Mouse (Mus musculus) hindbrain, embryonic 14.5 days (tissue): Measurements from ENCODE around the gene Tec. TPM values are rescaled to one million over a fixed set of nuclear protein-coding genes. Genes with fewer than 3 reads are reported as not detected.
A peak's percentile ranks its signal among the peaks of the same experiment; 100 is the strongest.
"Not testable (repeated sequence)": the region's sequence is repeated elsewhere in the genome, so short reads cannot be mapped to it uniquely, and the experiment has no call there.

Experiments used
- ATAC-seq: fragments of 200-750 bp; cut with Nextera tagmentation; 2 replicates; pipeline ENCODE4 v1.8.0; 2017; ENCODE audit warnings: moderate number of reproducible peaks, mild to moderate bottlenecking, moderate TSS enrichment, moderate library complexity; ENCODE audit not compliant: low FRiP score
- DNase-seq: peaks from one replicate; pipeline ENCODE4 v3.0.0-alpha.2; 2015; ENCODE audit warnings: low spot score
- H3K27ac ChIP-seq: fragments of 300-500 bp; sonication (generic); 2 replicates; pipeline ENCODE4 v1.5.1; 2014; ENCODE audit warnings: mild to moderate bottlenecking, moderate library complexity
- H3K27me3 ChIP-seq: fragments of 300-500 bp; sonication (generic); 2 replicates; pipeline ENCODE4 v1.6.1; 2014; ENCODE audit warnings: mild to moderate bottlenecking, low read length, mixed read lengths; ENCODE audit not compliant: control insufficient read depth, insufficient read depth
- H3K36me3 ChIP-seq: fragments of 300-500 bp; sonication (generic); replicated peaks from 2 replicates; pipeline ENCODE4 v1.6.1; 2014; ENCODE audit not compliant: control insufficient read depth, insufficient read depth
- H3K4me1 ChIP-seq: fragments of 300-500 bp; sonication (generic); replicated peaks from 2 replicates; pipeline ENCODE4 v1.6.1; 2014; ENCODE audit warnings: antibody characterized with exemption, low read length, mixed read lengths; ENCODE audit not compliant: control insufficient read depth, insufficient read depth
- H3K4me2 ChIP-seq: fragments of 300-500 bp; sonication (generic); replicated peaks from 2 replicates; pipeline ENCODE4 v1.6.1; 2014; ENCODE audit warnings: mild to moderate bottlenecking, moderate library complexity
- H3K4me3 ChIP-seq: fragments of 300-500 bp; sonication (generic); replicated peaks from 2 replicates; pipeline ENCODE4 v1.5.1; 2014; ENCODE audit warnings: mild to moderate bottlenecking, low read length
- H3K9ac ChIP-seq: fragments of 300-500 bp; sonication (generic); 2 replicates; pipeline ENCODE4 v1.6.1; 2014
- H3K9me3 ChIP-seq: fragments of 300-500 bp; sonication (generic); 2 replicates; pipeline ENCODE4 v1.6.1; 2016; ENCODE audit warnings: low read length; ENCODE audit not compliant: control insufficient read depth
- WGBS: fragments of 180-500 bp; shearing (Covaris S2); extraction: QIAGEN DNeasy Blood & Tissue Kit; methylation state at CpG from one replicate; pipeline ENCODE4 v1.1.7; 2014; 5-methylcytosine and 5-hydroxymethylcytosine counted together
- polyA plus RNA-seq: library from polyadenylated mRNA; unstranded; fragments of >200 nt; fragmentation: Nextera tagmentation; extraction: Ambion mirVana; gene quantifications from 2 replicates; pipeline ENCODE4 v1.2.1, GENCODE M21; 2014

The Tec gene
- polyA plus RNA-seq, 1 experiment from 2014 or later, result 7.6 TPM

GRCm38 (mm10) chr5:72818513-72819180 is 49.6 kb downstream of the Tec start:
- H3K27ac ChIP-seq, result no peak overlapping the region
- 89% methylated on average over 5 of the region's 5 CpGs for WGBS

GRCm38 (mm10) chr5:72817523-72818091 is 50.7 kb downstream of the Tec start:
- 25% methylated on average over 10 of the region's 10 CpGs for WGBS
- ATAC-seq, result peak; percentile 64
- Histone ChIP-seq H3K36me3 (no peaks in the 10 kb centered on the region), H3K4me1 (0 out of 2 replicates have a peak, but pooled peaks cover 4% of the 10 kb centered on the region), H3K4me3 (no peak overlapping the region), H3K9me3 (no peaks in the 10 kb centered on the region), H3K4me2 (peak overlapping the region; percentile 8; the same call in 1 of the 2 replicates), H3K27me3 (no peaks in the 10 kb centered on the region), H3K27ac (no peak overlapping the region), H3K9ac (no peak overlapping the region)
- peak; percentile 57 for DNase-seq

More at GRCm38 (mm10) chr5:72818513-72819180, 49.6 kb downstream of the Tec start:
- DNase-seq (no peak), ATAC-seq (no peak)
- 0 out of 2 replicates have a peak, but pooled peaks cover 4% of the 10 kb centered on the region for H3K4me1 ChIP-seq
- no peak overlapping the region for H3K4me2 ChIP-seq
- H3K27me3 ChIP-seq, result no peaks in the 10 kb centered on the region
- no peak overlapping the region for H3K9ac ChIP-seq
- no peak overlapping the region for H3K4me3 ChIP-seq
- H3K9me3 ChIP-seq, result no peaks in the 10 kb centered on the region
- H3K36me3 ChIP-seq, result no peaks in the 10 kb centered on the region; the same call in 1 of the 2 replicates

- 60% methylated on average over 7 of the region's 7 CpGs for WGBS
- H3K4me1 ChIP-seq, H3K27ac ChIP-seq, H3K9me3 ChIP-seq, DNase-seq, H3K36me3 ChIP-seq, H3K27me3 ChIP-seq, H3K4me3 ChIP-seq, H3K9ac ChIP-seq: not testable (repeated sequence)
- peak; percentile 53 for ATAC-seq
- H3K4me2 ChIP-seq, result 0 out of 2 replicates have a peak overlapping the region, but pooled peaks have one; percentile 12
These were observed 51.3 kb downstream of the Tec start for GRCm38 (mm10) chr5:72816960-72817359.

- no peak overlapping the region for H3K4me3 ChIP-seq
- H3K27me3 ChIP-seq, result no peaks in the 10 kb centered on the region
- no peak overlapping the region for H3K27ac ChIP-seq
- no peak overlapping the region for H3K9ac ChIP-seq
- no peaks in the 10 kb centered on the region for H3K36me3 ChIP-seq
- H3K9me3 ChIP-seq, result no peaks in the 10 kb centered on the region
- ATAC-seq (no peak), DNase-seq (no peak)
- H3K4me1 ChIP-seq, result 0 out of 2 replicates have a peak, but pooled peaks cover 4% of the 10 kb centered on the region
- WGBS, result 28% methylated on average over 2 of the region's 2 CpGs
- 0 out of 2 replicates have a peak overlapping the region, but pooled peaks have one; percentile 12 for H3K4me2 ChIP-seq
These were observed 51.8 kb downstream of the Tec start for GRCm38 (mm10) chr5:72816491-72816890.

- no peak overlapping the region for H3K27ac ChIP-seq
- no peaks in the 10 kb centered on the region for H3K9me3 ChIP-seq
- no peak for DNase-seq
- WGBS, result 76% methylated on average over 1 of the region's 1 CpGs
- H3K4me2 ChIP-seq, result no peak overlapping the region
- no peak for ATAC-seq
- 0 out of 2 replicates have a peak, but pooled peaks cover 4% of the 10 kb centered on the region for H3K4me1 ChIP-seq
- H3K4me3 ChIP-seq, result no peak overlapping the region
- no peaks in the 10 kb centered on the region for H3K27me3 ChIP-seq
- no peak overlapping the region for H3K9ac ChIP-seq
- H3K36me3 ChIP-seq, result no peaks in the 10 kb centered on the region
These were observed 52.2 kb downstream of the Tec start for GRCm38 (mm10) chr5:72816046-72816445.

GRCm38 (mm10) chr5:72815361-72815760 is 52.9 kb downstream of the Tec start:
- ATAC-seq (no peak), DNase-seq (no peak)
- WGBS, result 91% methylated on average over 6 of the region's 6 CpGs
- peaks cover 1% of the 10 kb centered on the region; the same call in 1 of the 2 replicates for H3K9me3 ChIP-seq
- no peak overlapping the region for H3K9ac ChIP-seq
- no peak overlapping the region for H3K4me3 ChIP-seq
- no peaks in the 10 kb centered on the region for H3K27me3 ChIP-seq
- H3K4me2 ChIP-seq, result no peak overlapping the region
- no peaks in the 10 kb centered on the region for H3K36me3 ChIP-seq
- H3K4me1 ChIP-seq, result 0 out of 2 replicates have a peak, but pooled peaks cover 4% of the 10 kb centered on the region
- no peak overlapping the region for H3K27ac ChIP-seq

- WGBS, result 82% methylated on average over 5 of the region's 5 CpGs
- H3K9ac ChIP-seq, result no peak overlapping the region
- no peak overlapping the region for H3K4me2 ChIP-seq
- H3K27me3 ChIP-seq, result no peaks in the 10 kb centered on the region
- 0 out of 2 replicates have a peak, but pooled peaks cover 4% of the 10 kb centered on the region for H3K4me1 ChIP-seq
- H3K4me3 ChIP-seq, result no peak overlapping the region
- no peaks in the 10 kb centered on the region for H3K36me3 ChIP-seq
- H3K27ac ChIP-seq, result no peak overlapping the region
- ATAC-seq (no peak), DNase-seq (no peak)
- H3K9me3 ChIP-seq, result peaks cover 6% of the 10 kb centered on the region; the same call in 1 of the 2 replicates
These were observed 54.2 kb downstream of the Tec start for GRCm38 (mm10) chr5:72814072-72814471.

GRCm38 (mm10) chr5:72812908-72813307 is 55.4 kb downstream of the Tec start:
- peaks cover 6% of the 10 kb centered on the region; the same call in 1 of the 2 replicates for H3K9me3 ChIP-seq
- no peak overlapping the region for H3K9ac ChIP-seq
- H3K4me1 ChIP-seq, result 0 out of 2 replicates have a peak, but pooled peaks cover 7% of the 10 kb centered on the region
- no peak overlapping the region for H3K4me2 ChIP-seq
- WGBS, result 57% methylated on average over 5 of the region's 5 CpGs
- no peaks in the 10 kb centered on the region for H3K36me3 ChIP-seq
- no peaks in the 10 kb centered on the region for H3K27me3 ChIP-seq
- ATAC-seq, result no peak
- DNase-seq, result no peak
- no peak overlapping the region for H3K4me3 ChIP-seq
- no peak overlapping the region for H3K27ac ChIP-seq

- WGBS, result 90% methylated on average over 3 of the region's 3 CpGs
These were observed 56.0 kb downstream of the Tec start for GRCm38 (mm10) chr5:72812328-72812727.

More at GRCm38 (mm10) chr5:72812328-72812727, 56.0 kb downstream of the Tec start:
- H3K27me3 ChIP-seq, result no peaks in the 10 kb centered on the region
- 0 out of 2 replicates have a peak, but pooled peaks cover 4% of the 10 kb centered on the region for H3K4me1 ChIP-seq
- no peak overlapping the region for H3K4me3 ChIP-seq
- H3K36me3 ChIP-seq, result no peaks in the 10 kb centered on the region
- no peak overlapping the region for H3K9ac ChIP-seq
- H3K9me3 ChIP-seq, result peaks cover 6% of the 10 kb centered on the region; the same call in 1 of the 2 replicates
- H3K4me2 ChIP-seq, result no peak overlapping the region
- no peak for ATAC-seq
- H3K27ac ChIP-seq, result no peak overlapping the region
- no peak for DNase-seq
